12 mouse cellular contexts compared by ENCODE assay signal in genomic region chr5:142703569-142703968, GRCm38 (mm10). TPM values are rescaled to one million over a fixed set of nuclear protein-coding genes. Genes with fewer than 3 reads are reported as not detected.
A peak's percentile ranks its signal among the peaks of the same experiment; 100 is the strongest.
DNase-seq lines count a peak whose midpoint lies in the region; ATAC-seq lines count a peak whose summit lies in the region.
"Had no signal": no experiment of that assay in that cellular context is flagged by ENCODE, and none has a peak within 500 bp of the region (broad histone marks: within the 10 kb centered on the region; RNA-seq: fewer than 3 reads in every experiment).

No protein-coding gene starts in this region.

- peaks cover 7% of the 10 kb centered on the region; the same call in 1 of the 2 replicates for H3K4me1 ChIP-seq in neural tube, embryonic 11.5 days (ENCODE audit: control insufficient read depth, insufficient read depth, low read length)
- H3K4me1 ChIP-seq in forebrain, embryonic 15.5 days = peaks cover 19% of the 10 kb centered on the region
- peaks cover 14% of the 10 kb centered on the region for H3K4me1 ChIP-seq in midbrain, embryonic 12.5 days

- H3K27me3 ChIP-seq in neural tube, embryonic 11.5 days (ENCODE audit: control insufficient read depth, insufficient read depth, low read length) = peaks cover 7% of the 10 kb centered on the region
- H3K27me3 ChIP-seq in forebrain, embryonic 15.5 days = no peaks in the 10 kb centered on the region
- peaks cover 30% of the 10 kb centered on the region for H3K27me3 ChIP-seq in midbrain, embryonic 12.5 days

- H3K9ac ChIP-seq in neural tube, embryonic 11.5 days (ENCODE audit: low read length) = 0 out of 2 replicates have a peak overlapping the region, but pooled peaks have one; percentile 26
- peak overlapping the region; percentile 98 for H3K9ac ChIP-seq in forebrain, embryonic 15.5 days (replicated peaks)
- no peak overlapping the region for H3K9ac ChIP-seq in midbrain, embryonic 12.5 days (replicated peaks)
- H3K9ac ChIP-seq: liver, embryonic 15.5 days had no signal

- no peak overlapping the region for H3K4me3 ChIP-seq in neural tube, embryonic 11.5 days (ENCODE audit: low read depth, low read length)
- H3K4me3 ChIP-seq in forebrain, embryonic 15.5 days = peak overlapping the region; percentile 92
- H3K4me3 ChIP-seq in midbrain, embryonic 12.5 days = no peak overlapping the region
- H3K4me3 ChIP-seq: gastrocnemius, adult 2 months; liver, embryonic 15.5 days had no signal

- H3K9me3 ChIP-seq in neural tube, embryonic 11.5 days (ENCODE audit: control insufficient read depth, low read length) = no peaks in the 10 kb centered on the region
- H3K9me3 ChIP-seq in forebrain, embryonic 15.5 days = no peaks in the 10 kb centered on the region
- H3K9me3 ChIP-seq in midbrain, embryonic 12.5 days = no peaks in the 10 kb centered on the region
- H3K9me3 ChIP-seq: liver, embryonic 15.5 days had no signal

- H3K4me2 ChIP-seq in neural tube, embryonic 11.5 days (ENCODE audit: low read depth) = no peak overlapping the region
- H3K4me2 ChIP-seq in forebrain, embryonic 15.5 days (replicated peaks) = peak overlapping the region; percentile 89
- peak overlapping the region; percentile 70 for H3K4me2 ChIP-seq in midbrain, embryonic 12.5 days (replicated peaks)
- H3K4me2 ChIP-seq: liver, embryonic 15.5 days had no signal

- WGBS in neural tube, embryonic 11.5 days = 91% methylated on average over 10 of the region's 10 CpGs
- 68% methylated on average over 10 of the region's 10 CpGs for WGBS in forebrain, embryonic 15.5 days
- 79% methylated on average over 10 of the region's 10 CpGs for WGBS in midbrain, embryonic 12.5 days

- no peak for DNase-seq in neural tube, embryonic 11.5 days (ENCODE audit: low spot score)
- no peak for DNase-seq in neural tube, embryonic 10.5 days (ENCODE audit: extremely low spot score, low spot score)
- no peak for DNase-seq in kidney, postnatal 25 days
- DNase-seq in kidney, postnatal 10 days = no peak
- DNase-seq in ovary, adult 18-20 months (ENCODE audit: low spot score) = no peak
- no peak for DNase-seq in kidney, adult 11 months
- DNase-seq: gastrocnemius, adult 2 months; heart, postnatal 36 days; thymus, postnatal 25 days had no signal

- no peak for ATAC-seq in neural tube, embryonic 11.5 days (ENCODE audit: insufficient read depth, low FRiP score, low TSS enrichment)
- ATAC-seq in forebrain, embryonic 15.5 days (replicated peaks) = 0 out of 2 replicates have a peak, but pooled peaks have one; percentile 21
- ATAC-seq in midbrain, embryonic 12.5 days (ENCODE audit: low FRiP score, low read depth) = no peak

- no peak overlapping the region for H3K27ac ChIP-seq in neural tube, embryonic 11.5 days (ENCODE audit: low read depth, low read length)
- no peak overlapping the region for H3K27ac ChIP-seq in forebrain, embryonic 15.5 days (replicated peaks)
- H3K27ac ChIP-seq in midbrain, embryonic 12.5 days (replicated peaks) = no peak overlapping the region
- H3K27ac ChIP-seq: gastrocnemius, adult 2 months; liver, embryonic 15.5 days had no signal

- H3K36me3 ChIP-seq in neural tube, embryonic 11.5 days (ENCODE audit: control insufficient read depth, insufficient read depth, low read length) = peaks cover under 1% of the 10 kb centered on the region; the same call in 1 of the 2 replicates
- peaks cover 23% of the 10 kb centered on the region for H3K36me3 ChIP-seq in forebrain, embryonic 15.5 days
- H3K36me3 ChIP-seq in midbrain, embryonic 12.5 days = peaks cover 24% of the 10 kb centered on the region
- H3K36me3 ChIP-seq: liver, embryonic 15.5 days had no signal

RNA-seq across cellular contexts. Expression of gene Slc29a4, which starts 11.3 kb away (rescaled TPM):
- polyA plus RNA-seq in neural tube, embryonic 11.5 days (2014; fragmentation: Nextera tagmentation; extraction: Ambion mirVana) = 36.9 and 39.4 TPM in 2 replicates
- 82.8 and 85.4 TPM in 2 replicates for polyA plus RNA-seq in forebrain, embryonic 15.5 days (2015; fragmentation: Nextera tagmentation; extraction: Ambion mirVana)
- 49.3 and 50.3 TPM in 2 replicates for polyA plus RNA-seq in midbrain, embryonic 12.5 days (2016; fragmentation: Nextera tagmentation; extraction: Ambion mirVana)
